Mouse (Mus musculus) bone marrow, adult 2 months (tissue): ENCODE measurements around the gene Glipr1.

Experiments
- CTCF ChIP-seq: fragments of 200-500 bp; IDR thresholded peaks from 2 replicates; pipeline ENCODE4 v1.5.1; 2011; ENCODE audit warnings: low read length, control low read depth; ENCODE audit not compliant: control insufficient read depth, insufficient read depth
- POLR2A ChIP-seq: fragments of 200-500 bp; IDR thresholded peaks from 2 replicates; pipeline ENCODE4 v1.6.1; 2011; ENCODE audit warnings: low read depth, mild to moderate bottlenecking, control low read depth, low read length, borderline replicate concordance; ENCODE audit not compliant: control insufficient read depth

- TF ChIP-seq CTCF (no peak), POLR2A (no peak)
These were observed 21.2 kb upstream of the Glipr1 start for GRCm38 (mm10) chr10:112023585-112023984.
